In genomic region chr6:85350157-85350556, GRCm38 (mm10) we compare ENCODE assay signal across 25 mouse cellular contexts. TPM values are rescaled to one million over a fixed set of nuclear protein-coding genes. Genes with fewer than 3 reads are reported as not detected.
DNase-seq lines count a peak whose midpoint lies in the region; ATAC-seq and TF ChIP-seq lines count a peak whose summit lies in the region.
"Had no signal": no experiment of that assay in that cellular context is flagged by ENCODE, and none has a peak within 500 bp of the region (broad histone marks: within the 10 kb centered on the region; RNA-seq: fewer than 3 reads in every experiment).

No protein-coding gene starts in this region.

- H3K4me1 ChIP-seq in heart, embryonic 13.5 days, result peaks cover 34% of the 10 kb centered on the region
- peaks cover 5 to 12% of the 10 kb centered on the region in 2 experiments; a peak in 3 of 4 replicates for H3K4me1 ChIP-seq in MEL (ENCODE audit: control insufficient read depth in 1 of 2, insufficient read depth in 2 of 2, low read length in 2 of 2)
- H3K4me1 ChIP-seq: forebrain, embryonic 12.5 days; forebrain, embryonic 15.5 days; hindbrain, embryonic 12.5 days; hindbrain, embryonic 15.5 days had no signal

- H3K79me2 ChIP-seq in MEL (ENCODE audit: control insufficient read depth, insufficient read depth, low read length, poor library complexity), result no peaks in the 10 kb centered on the region
- no peaks in the 10 kb centered on the region for H3K79me2 ChIP-seq in myocyte (ENCODE audit: control insufficient read depth, insufficient read depth)

- H3K9ac ChIP-seq in heart, embryonic 13.5 days, result no peak overlapping the region
- H3K9ac ChIP-seq in MEL (ENCODE audit: control insufficient read depth, low read depth, low read length, poor library complexity, severe bottlenecking), result no peak overlapping the region
- H3K9ac ChIP-seq: embryonic facial prominence, embryonic 12.5 days; embryonic facial prominence, embryonic 15.5 days; forebrain, embryonic 12.5 days; forebrain, embryonic 15.5 days; heart, embryonic 12.5 days; hindbrain, embryonic 12.5 days; hindbrain, embryonic 15.5 days had no signal

- 0 out of 2 replicates have a peak overlapping the region, but pooled peaks have one; percentile 25 for H3K27ac ChIP-seq in heart, embryonic 13.5 days (replicated peaks)
- H3K27ac ChIP-seq in MEL (ENCODE audit: control insufficient read depth, low read depth, low read length), result no peak overlapping the region
- H3K27ac ChIP-seq: embryonic facial prominence, embryonic 12.5 days; embryonic facial prominence, embryonic 15.5 days; forebrain, embryonic 12.5 days; forebrain, embryonic 15.5 days; hindbrain, embryonic 12.5 days; hindbrain, embryonic 15.5 days had no signal

- no peak for TF ChIP-seq RAD21 in MEL (IDR thresholded peaks at IDR 0.05; ENCODE audit: low read depth, low read length)

- DNase-seq in heart, postnatal 4 days, result no peak
- DNase-seq in MEL (ENCODE audit: low read depth, low spot score), result peak; percentile 23
- no peak for DNase-seq in left cerebral cortex, adult 18-20 months (ENCODE audit: low spot score in 2 of 2)
- DNase-seq in ovary, postnatal 36 days (ENCODE audit: low spot score), result no peak
- DNase-seq: adrenal gland, adult 8-10 months; adrenal gland, postnatal 36 days; cerebellum, adult 18-20 months; cerebellum, adult 9-10 months; cerebellum, postnatal 14 days; gastrocnemius, postnatal 25 days; heart, adult 18-20 months; heart, postnatal 14 days had no signal

- H3K4me2 ChIP-seq in heart, embryonic 13.5 days, result no peak overlapping the region
- H3K4me2 ChIP-seq in myocyte (ENCODE audit: low read depth), result peak overlapping the region; percentile 70
- H3K4me2 ChIP-seq: embryonic facial prominence, embryonic 12.5 days; embryonic facial prominence, embryonic 15.5 days; forebrain, embryonic 12.5 days; forebrain, embryonic 15.5 days; heart, embryonic 12.5 days; hindbrain, embryonic 12.5 days; hindbrain, embryonic 15.5 days had no signal

- no peaks in the 10 kb centered on the region for H3K27me3 ChIP-seq in heart, embryonic 13.5 days (replicated peaks)
- no peaks in the 10 kb centered on the region for H3K27me3 ChIP-seq in MEL (ENCODE audit: control insufficient read depth in 1 of 2, insufficient read depth in 2 of 2, low read length in 2 of 2)
- H3K27me3 ChIP-seq in myocyte (ENCODE audit: control insufficient read depth, insufficient read depth, insufficient read length), result no peaks in the 10 kb centered on the region
- H3K27me3 ChIP-seq: embryonic facial prominence, embryonic 12.5 days; embryonic facial prominence, embryonic 15.5 days; forebrain, embryonic 12.5 days; forebrain, embryonic 15.5 days; hindbrain, embryonic 12.5 days; hindbrain, embryonic 15.5 days had no signal

- no peak for TF ChIP-seq POLR2A in MEL (IDR thresholded peaks at IDR 0.05; ENCODE audit: control insufficient read depth in 1 of 2, insufficient read depth in 1 of 2, low read depth in 1 of 2, low read length in 2 of 2, poor library complexity in 1 of 2)
- TF ChIP-seq POLR2A in myocyte (IDR thresholded peaks at IDR 0.05; ENCODE audit: insufficient read length, low read depth), result no peak

- no peak for TF ChIP-seq EP300 in MEL (IDR thresholded peaks at IDR 0.05; ENCODE audit: low read depth in 1 of 2, low read length in 2 of 2)

- no peaks in the 10 kb centered on the region for H3K9me3 ChIP-seq in heart, embryonic 13.5 days
- no peaks in the 10 kb centered on the region for H3K9me3 ChIP-seq in MEL (replicated peaks; ENCODE audit: insufficient read depth, low read length)
- H3K9me3 ChIP-seq: embryonic facial prominence, embryonic 12.5 days; embryonic facial prominence, embryonic 15.5 days; forebrain, embryonic 12.5 days; forebrain, embryonic 15.5 days; G1E; heart, embryonic 12.5 days; hindbrain, embryonic 12.5 days; hindbrain, embryonic 15.5 days had no signal

- no peak for TF ChIP-seq CTCF in MEL (IDR thresholded peaks at IDR 0.05 in 2 of 3, conservative IDR thresholded peaks at IDR 0.05 in 1 of 3; ENCODE audit: control insufficient read depth in 1 of 3, insufficient read depth in 1 of 3, low read depth in 2 of 3, low read length in 3 of 3, poor library complexity in 1 of 3, severe bottlenecking in 1 of 3)

- no peak overlapping the region for H3ac ChIP-seq in myocyte (ENCODE audit: control insufficient read depth, insufficient read length)

- no peak for ATAC-seq in heart, embryonic 13.5 days (ENCODE audit: extremely low read depth, insufficient number of reproducible peaks, low FRiP score, low TSS enrichment)
- ATAC-seq: activated CD4-positive, CD25-positive, alpha-beta regulatory T cell, adult 4 months; forebrain, embryonic 15.5 days; intestine, postnatal 0 days had no signal

- 91% methylated on average over 1 of the region's 1 CpGs for WGBS in heart, embryonic 13.5 days

- peaks cover 35% of the 10 kb centered on the region for H3K36me3 ChIP-seq in heart, embryonic 13.5 days
- H3K36me3 ChIP-seq in MEL (ENCODE audit: control insufficient read depth in 1 of 2, insufficient read depth in 2 of 2, low read length in 2 of 2) (peaks cover 0 to 6% of the 10 kb centered on the region in 2 experiments; a peak in 2 of 4 replicates), myocyte (ENCODE audit: control insufficient read depth, insufficient read depth) (no peaks in the 10 kb centered on the region)
- H3K36me3 ChIP-seq: embryonic facial prominence, embryonic 12.5 days; forebrain, embryonic 15.5 days; G1E had no signal

- no peak overlapping the region for H3K4me3 ChIP-seq in heart, embryonic 13.5 days
- H3K4me3 ChIP-seq in MEL (ENCODE audit: control insufficient read depth in 1 of 2, insufficient read depth in 1 of 2, low read depth in 2 of 2, low read length in 2 of 2) (no peak overlapping the region), myocyte (no peak overlapping the region)
- H3K4me3 ChIP-seq: embryonic facial prominence, embryonic 12.5 days; embryonic facial prominence, embryonic 15.5 days; erythroblast, embryonic 14.5 days; forebrain, embryonic 12.5 days; forebrain, embryonic 15.5 days; heart, embryonic 12.5 days; hindbrain, embryonic 12.5 days; hindbrain, embryonic 15.5 days had no signal

TF ChIP-seq in MEL, 35 proteins besides CTCF, POLR2A, EP300 and RAD21 (continues in another document):
- TF ChIP-seq GATA1 (IDR thresholded peaks at IDR 0.05; ENCODE audit: low read depth, low read length) (no peak), JUND (IDR thresholded peaks at IDR 0.05; ENCODE audit: low read depth, low read length) (no peak), RCOR1 (IDR thresholded peaks at IDR 0.05; ENCODE audit: low read depth, low read length) (no peak), ZMIZ1 (IDR thresholded peaks at IDR 0.05; ENCODE audit: low read depth, low read length) (no peak), NELFE (IDR thresholded peaks at IDR 0.05; ENCODE audit: low read depth, low read length) (no peak), TAL1 (IDR thresholded peaks at IDR 0.05; ENCODE audit: low read length) (no peak), MAFK (IDR thresholded peaks at IDR 0.05; ENCODE audit: borderline replicate concordance, low read depth, low read length) (no peak), NRF1 (IDR thresholded peaks at IDR 0.05; ENCODE audit: insufficient read depth, low read depth, low read length, poor library complexity, severe bottlenecking) (no peak), CHD2 (IDR thresholded peaks at IDR 0.05; ENCODE audit: low read length) (no peak), ELF1 (IDR thresholded peaks at IDR 0.05; ENCODE audit: low read depth, low read length) (no peak), MAX (IDR thresholded peaks at IDR 0.05; ENCODE audit: low read length) (no peak), HCFC1 (IDR thresholded peaks at IDR 0.05; ENCODE audit: low read depth, low read length) (no peak), MAZ (IDR thresholded peaks at IDR 0.05; ENCODE audit: low read depth, low read length) (no peak), USF2 (IDR thresholded peaks at IDR 0.05; ENCODE audit: borderline replicate concordance in 1 of 2, insufficient read depth in 1 of 2, low read depth in 1 of 2, low read length in 2 of 2) (no peak)

TF ChIP-seq in myocyte, 11 proteins besides CTCF, POLR2A, EP300 and RAD21:
- TF ChIP-seq CEBPB (IDR thresholded peaks at IDR 0.05; ENCODE audit: insufficient read depth, poor library complexity, severe bottlenecking) (no peak), MAX (IDR thresholded peaks at IDR 0.05; ENCODE audit: low read depth) (no peak), POLR2AphosphoS2 (IDR thresholded peaks at IDR 0.05; ENCODE audit: insufficient read length, low read depth) (no peak), USF1 (IDR thresholded peaks at IDR 0.05; ENCODE audit: low read depth) (no peak), SRF (IDR thresholded peaks at IDR 0.05; ENCODE audit: control insufficient read depth, insufficient read length, low read depth) (no peak), MYOD1 (IDR thresholded peaks at IDR 0.05; ENCODE audit: control insufficient read depth in 1 of 3, insufficient read length in 2 of 3, low read depth in 2 of 3) (no peak), TCF3 (IDR thresholded peaks at IDR 0.05; ENCODE audit: insufficient read length, low read depth) (no peak), REST (IDR thresholded peaks at IDR 0.05; ENCODE audit: insufficient read depth, insufficient read length) (no peak), E2F4 (IDR thresholded peaks at IDR 0.05; ENCODE audit: insufficient read depth) (no peak), MYOG (IDR thresholded peaks at IDR 0.05; ENCODE audit: control insufficient read depth in 1 of 3, insufficient read depth in 1 of 3, insufficient read length in 2 of 3, low read depth in 2 of 3) (no peak), TCF12 (IDR thresholded peaks at IDR 0.05; ENCODE audit: insufficient read depth, poor library complexity, severe bottlenecking) (no peak)

RNA-seq across cellular contexts. Expression of gene Sfxn5, which starts 16.9 kb away (rescaled TPM):
- 3.3 and 4.6 TPM in 2 replicates for polyA plus RNA-seq in heart, embryonic 13.5 days (2015; fragmentation: Nextera tagmentation; extraction: Ambion mirVana)
- 1 to 10 TPM; 3.0 to 3.6 TPM for total RNA-seq in heart, postnatal 4 days (2021)
- total RNA-seq in MEL (2012; rRNA removed), result 1.8 and 2.0 TPM in 2 replicates
- polyA plus RNA-seq in MEL (2012; ENCODE audit: insufficient read depth in 1 of 2, insufficient read length in 2 of 2, low read depth in 1 of 2, low replicate concordance in 2 of 2, missing spikeins in 1 of 2), result 1 to 10 TPM in 1 of 2 experiments, not detected in 1; 3.0 TPM
- polyA plus RNA-seq in myocyte (2012; fragmentation: generic; extraction: Trizol), result 2.0 TPM
- total RNA-seq in left cerebral cortex, adult 18-20 months (2021), result 100 to 1,000 TPM; 163 to 164 TPM

RNA-seq across cellular contexts. Expression of gene Rab11fip5, which starts 24.3 kb away (rescaled TPM):
- 38.7 and 45.2 TPM in 2 replicates for polyA plus RNA-seq in heart, embryonic 13.5 days (2015; fragmentation: Nextera tagmentation; extraction: Ambion mirVana)
- total RNA-seq in heart, postnatal 4 days (2021), result 10 to 100 TPM; 74.7 to 79.8 TPM
- 3.1 and 3.3 TPM in 2 replicates for total RNA-seq in MEL (2012; rRNA removed)
- polyA plus RNA-seq in MEL (2012; ENCODE audit: insufficient read depth in 1 of 2, insufficient read length in 2 of 2, low read depth in 1 of 2, low replicate concordance in 2 of 2, missing spikeins in 1 of 2), result 1 to 10 TPM in 1 of 2 experiments, not detected in 1; 8.5 TPM
- polyA plus RNA-seq in myocyte (2012; fragmentation: generic; extraction: Trizol), result 24.8 TPM
- total RNA-seq in left cerebral cortex, adult 18-20 months (2021), result 10 to 100 TPM; 81.7 to 82.1 TPM
- polyA plus RNA-seq: G1E had no signal

Comparison
In these comparisons a context has a peak if more than half of its experiments do, and no peak if none do; other contexts are left out.
1. RNA of gene Sfxn5, which starts 16.9 kb away (total RNA-seq): 163 to 164 TPM in left cerebral cortex, adult 18-20 months; 3.0 to 3.6 TPM in heart, postnatal 4 days and 1.8 to 2.0 TPM in MEL; every median in the first group is over 10 times any median in the second.
2. RNA of gene Rab11fip5, which starts 24.3 kb away (total RNA-seq): 81.7 to 82.1 TPM in left cerebral cortex, adult 18-20 months and 74.7 to 79.8 TPM in heart, postnatal 4 days; 3.1 to 3.3 TPM in MEL; every median in the first group is over 10 times any median in the second.